Mouse (Mus musculus) heart, embryonic 12.5 days (tissue): ENCODE measurements around the gene Kif1b. TPM values are rescaled to one million over a fixed set of nuclear protein-coding genes. Genes with fewer than 3 reads are reported as not detected.
"Not testable (repeated sequence)": the region's sequence is repeated elsewhere in the genome, so short reads cannot be mapped to it uniquely, and the experiment has no call there.

Source experiments
- ATAC-seq: fragments of 200-750 bp; cut with Nextera tagmentation; 2 replicates; pipeline ENCODE4 v1.8.0; 2017; ENCODE audit warnings: moderate TSS enrichment, moderate library complexity; ENCODE audit not compliant: insufficient number of reproducible peaks, low FRiP score
- H3K27ac ChIP-seq: fragments of 300-500 bp; sonication (generic); 2 replicates; pipeline ENCODE4 v1.5.1; 2016; ENCODE audit warnings: mild to moderate bottlenecking, moderate library complexity; ENCODE audit not compliant: poor library complexity, severe bottlenecking
- H3K27me3 ChIP-seq: fragments of 300-500 bp; sonication (generic); replicated peaks from 2 replicates; pipeline ENCODE4 v1.6.1; 2016; ENCODE audit warnings: mild to moderate bottlenecking, moderate library complexity
- H3K36me3 ChIP-seq: fragments of 300-500 bp; sonication (generic); 2 replicates; pipeline ENCODE4 v1.6.1; 2016; ENCODE audit warnings: mild to moderate bottlenecking, moderate library complexity
- H3K4me1 ChIP-seq: fragments of 300-500 bp; sonication (generic); replicated peaks from 2 replicates; pipeline ENCODE4 v1.6.1; 2016; ENCODE audit warnings: mild to moderate bottlenecking
- H3K4me2 ChIP-seq: fragments of 300-500 bp; sonication (generic); 2 replicates; pipeline ENCODE4 v1.6.1; 2016; ENCODE audit warnings: mild to moderate bottlenecking, moderate library complexity
- H3K4me3 ChIP-seq: fragments of 300-500 bp; sonication (generic); 2 replicates; pipeline ENCODE4 v1.5.1; 2016; ENCODE audit warnings: mild to moderate bottlenecking
- H3K9ac ChIP-seq: fragments of 300-500 bp; sonication (generic); 2 replicates; pipeline ENCODE4 v1.6.1; 2016; ENCODE audit warnings: mild to moderate bottlenecking, moderate library complexity
- H3K9me3 ChIP-seq: fragments of 300-500 bp; sonication (generic); replicated peaks from 2 replicates; pipeline ENCODE4 v1.6.1; 2016; ENCODE audit warnings: mild to moderate bottlenecking, moderate library complexity
- WGBS: fragments of 180-500 bp; shearing (Covaris S2); methylation state at CpG from one replicate; pipeline ENCODE4 v1.1.7; 2016; 5-methylcytosine and 5-hydroxymethylcytosine counted together
- polyA plus RNA-seq: library from polyadenylated mRNA; unstranded; fragments of >200 nt; fragmentation: Nextera tagmentation; extraction: Ambion mirVana; gene quantifications from 2 replicates; pipeline ENCODE4 v1.2.1, GENCODE M21; 2016

The Kif1b gene
- polyA plus RNA-seq, 1 experiment from 2014 or later = 60.1 TPM

DNA sequence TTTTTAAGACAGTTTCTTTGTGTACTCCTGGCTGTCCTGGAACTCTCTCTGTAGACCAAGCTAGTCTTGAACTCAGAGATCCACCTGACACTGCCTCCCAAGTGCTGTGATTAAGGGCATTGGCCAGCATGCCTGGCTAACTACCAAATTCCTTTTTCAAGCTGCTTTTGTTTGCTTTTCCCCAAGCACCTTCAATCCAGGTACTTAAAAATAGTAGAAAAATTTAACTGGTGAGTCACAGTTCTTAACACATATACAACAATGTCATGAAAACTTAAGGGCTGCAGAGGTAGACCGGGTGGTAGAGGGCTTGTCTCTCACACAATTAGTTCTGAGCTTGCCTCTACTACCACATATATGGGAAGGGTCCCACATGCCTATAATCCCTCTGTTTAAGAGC is 58.2 kb downstream of the Kif1b start:
- no peak overlapping the region for H3K4me3 ChIP-seq
- peaks cover 77% of the 10 kb centered on the region for H3K36me3 ChIP-seq
- 79% methylated on average over 1 of the region's 1 CpGs for WGBS
- H3K4me2 ChIP-seq = no peak overlapping the region
- ATAC-seq = no peak
- H3K27me3 ChIP-seq = no peaks in the 10 kb centered on the region
- no peaks in the 10 kb centered on the region for H3K9me3 ChIP-seq
- no peak overlapping the region for H3K9ac ChIP-seq
- no peaks in the 10 kb centered on the region for H3K4me1 ChIP-seq
- H3K27ac ChIP-seq = no peak overlapping the region

GRCm38 (mm10) chr4:149247772-149248171 is 59.7 kb downstream of the Kif1b start:
- no peak overlapping the region for H3K27ac ChIP-seq
- ATAC-seq = no peak

GRCm38 (mm10) chr4:149247156-149247633 is 60.3 kb downstream of the Kif1b start:
- no peaks in the 10 kb centered on the region for H3K4me1 ChIP-seq
- H3K27ac ChIP-seq = no peak overlapping the region
- H3K9ac ChIP-seq = no peak overlapping the region
- H3K27me3 ChIP-seq = no peaks in the 10 kb centered on the region
- no peak overlapping the region for H3K4me2 ChIP-seq
- no peaks in the 10 kb centered on the region for H3K9me3 ChIP-seq
- peaks cover 79% of the 10 kb centered on the region for H3K36me3 ChIP-seq
- H3K4me3 ChIP-seq = no peak overlapping the region
- WGBS = 74% methylated on average over 8 of the region's 8 CpGs
- ATAC-seq = no peak

More at GRCm38 (mm10) chr4:149247772-149248171, 59.7 kb downstream of the Kif1b start:
- Histone ChIP-seq H3K27me3 (no peaks in the 10 kb centered on the region), H3K9me3 (no peaks in the 10 kb centered on the region), H3K4me3 (no peak overlapping the region), H3K4me2 (no peak overlapping the region), H3K4me1 (no peaks in the 10 kb centered on the region), H3K9ac (no peak overlapping the region), H3K36me3 (peaks cover 79% of the 10 kb centered on the region)
- WGBS = 66% methylated on average over 5 of the region's 5 CpGs

DNA sequence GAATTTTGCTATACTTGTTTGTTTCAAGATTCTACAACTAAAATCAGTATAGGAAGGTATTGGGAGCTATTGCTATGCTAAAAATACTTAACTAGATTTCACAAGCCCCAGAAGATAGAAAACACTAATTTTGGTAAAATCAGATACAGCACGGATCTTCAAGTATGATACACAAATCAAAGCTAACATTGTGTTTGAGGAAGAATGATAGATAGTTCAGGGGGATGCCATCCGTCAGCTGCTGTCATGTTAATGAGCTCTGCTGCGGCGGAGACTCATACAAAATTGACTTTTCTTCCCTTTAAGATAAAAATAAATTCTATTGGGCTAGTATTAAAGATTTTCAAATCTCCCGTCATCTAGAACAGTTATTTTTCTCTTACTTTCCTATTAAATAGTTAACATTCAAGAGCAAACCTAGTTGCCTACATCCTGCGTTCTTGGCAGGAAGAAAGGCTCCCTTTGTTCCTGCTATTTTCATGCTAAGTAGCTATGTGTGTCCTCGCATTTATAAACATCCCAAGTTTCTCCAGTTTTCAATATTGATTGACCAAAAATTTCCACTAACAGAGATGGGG is 60.8 kb downstream of the Kif1b start:
- H3K36me3 ChIP-seq = peaks cover 76% of the 10 kb centered on the region
- WGBS = 82% methylated on average over 7 of the region's 7 CpGs
- H3K4me3 ChIP-seq = no peak overlapping the region
- H3K27me3 ChIP-seq = no peaks in the 10 kb centered on the region
- H3K4me2 ChIP-seq = no peak overlapping the region
- ATAC-seq = no peak
- H3K27ac ChIP-seq = no peak overlapping the region
- no peaks in the 10 kb centered on the region for H3K4me1 ChIP-seq
- H3K9ac ChIP-seq = no peak overlapping the region
- H3K9me3 ChIP-seq = no peaks in the 10 kb centered on the region

- no peaks in the 10 kb centered on the region for H3K4me1 ChIP-seq
- H3K4me3 ChIP-seq = no peak overlapping the region
- no peaks in the 10 kb centered on the region for H3K9me3 ChIP-seq
- no peak overlapping the region for H3K27ac ChIP-seq
- no peaks in the 10 kb centered on the region for H3K27me3 ChIP-seq
- H3K4me2 ChIP-seq = no peak overlapping the region
- 82% methylated on average over 15 of the region's 15 CpGs for WGBS
- peaks cover 43% of the 10 kb centered on the region for H3K36me3 ChIP-seq
- ATAC-seq = no peak
- H3K9ac ChIP-seq = no peak overlapping the region
Measured at GRCm38 (mm10) chr4:149237011-149237410, 70.5 kb downstream of the Kif1b start.

DNA sequence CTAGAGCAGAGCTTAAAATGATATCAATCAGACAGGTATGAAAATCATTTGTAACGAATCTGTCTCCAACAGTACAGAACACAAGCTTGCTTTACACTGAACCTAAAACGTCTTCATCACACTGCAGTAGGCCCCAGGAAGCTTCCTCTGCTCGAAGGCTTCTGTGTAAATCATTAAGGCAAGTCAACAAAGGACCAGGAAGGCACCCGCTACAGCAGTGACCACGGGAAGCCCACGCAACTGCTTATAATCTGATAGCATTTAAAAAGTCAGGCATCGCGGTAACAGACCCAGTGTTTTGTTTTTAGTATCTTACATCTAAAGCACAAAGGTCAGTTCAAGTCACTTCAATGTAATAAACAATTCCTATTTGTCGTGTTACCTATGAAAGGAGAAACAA is 73.6 kb downstream of the Kif1b start:
- ATAC-seq = no peak
- Histone ChIP-seq H3K4me1 (no peaks in the 10 kb centered on the region), H3K9ac (no peak overlapping the region), H3K36me3 (peaks cover 49% of the 10 kb centered on the region), H3K4me2 (no peak overlapping the region), H3K9me3 (no peaks in the 10 kb centered on the region), H3K27ac (no peak overlapping the region), H3K27me3 (no peaks in the 10 kb centered on the region), H3K4me3 (no peak overlapping the region)
- 70% methylated on average over 9 of the region's 9 CpGs for WGBS

DNA sequence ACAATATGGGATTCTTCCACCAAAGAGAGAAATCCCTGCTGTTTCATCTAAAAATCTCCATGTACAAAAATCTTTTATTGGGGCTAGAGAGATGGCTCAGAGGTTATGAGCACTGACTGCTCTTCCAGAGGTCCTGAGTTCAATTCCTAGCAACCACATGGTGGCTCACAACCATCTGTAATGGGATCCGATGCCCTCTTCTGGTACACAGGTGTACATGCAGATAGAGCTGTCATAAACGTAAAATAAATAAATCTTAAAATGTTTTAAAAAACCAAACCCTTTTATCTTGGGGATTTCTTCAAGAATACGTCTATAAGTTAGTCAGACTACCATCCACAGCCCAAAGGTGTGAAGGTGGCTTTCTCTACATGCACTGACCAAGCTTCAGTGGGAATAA is 78.8 kb downstream of the Kif1b start:
- ATAC-seq, H3K27ac ChIP-seq, H3K9me3 ChIP-seq, H3K4me1 ChIP-seq, H3K27me3 ChIP-seq, H3K9ac ChIP-seq, H3K4me3 ChIP-seq, H3K4me2 ChIP-seq: not testable (repeated sequence)
- peaks cover 40% of the 10 kb centered on the region for H3K36me3 ChIP-seq
- WGBS = 86% methylated on average over 3 of the region's 3 CpGs

GRCm38 (mm10) chr4:149228256-149228655 is 79.2 kb downstream of the Kif1b start:
- no peak for ATAC-seq
- no peaks in the 10 kb centered on the region for H3K9me3 ChIP-seq
- WGBS = 78% methylated on average over 3 of the region's 3 CpGs
- H3K27me3 ChIP-seq = no peaks in the 10 kb centered on the region
- H3K9ac ChIP-seq = no peak overlapping the region
- H3K4me3 ChIP-seq = no peak overlapping the region
- H3K27ac ChIP-seq = no peak overlapping the region
- no peaks in the 10 kb centered on the region for H3K4me1 ChIP-seq
- H3K4me2 ChIP-seq = no peak overlapping the region
- H3K36me3 ChIP-seq = peaks cover 44% of the 10 kb centered on the region

- WGBS = 80% methylated on average over 3 of the region's 3 CpGs
- peaks cover 63% of the 10 kb centered on the region for H3K36me3 ChIP-seq
- ATAC-seq = no peak
Measured at GRCm38 (mm10) chr4:149226311-149226710, 81.2 kb downstream of the Kif1b start.

DNA sequence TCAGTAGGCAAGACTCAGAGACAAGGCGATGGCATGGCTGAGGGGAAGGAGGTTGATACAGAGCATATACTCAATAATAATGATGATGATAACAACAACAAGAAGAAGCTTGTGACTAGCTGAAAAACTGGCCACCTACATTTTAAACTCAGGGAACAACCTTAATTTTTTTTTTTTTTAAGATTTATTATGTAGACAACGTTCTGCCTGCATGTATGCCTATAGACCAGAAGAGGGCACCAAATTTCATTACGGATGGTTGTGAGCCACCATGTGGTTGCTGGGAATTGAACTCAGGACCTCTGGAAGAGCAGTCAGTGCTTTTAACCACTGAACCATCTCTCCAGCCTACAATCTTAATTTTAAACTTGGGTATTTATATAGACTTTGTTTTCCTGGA is 84.0 kb downstream of the Kif1b start:
- Histone ChIP-seq H3K9me3 (no peaks in the 10 kb centered on the region), H3K36me3 (peaks cover 72% of the 10 kb centered on the region), H3K27me3 (no peaks in the 10 kb centered on the region), H3K4me2 (no peak overlapping the region), H3K4me1 (0 out of 2 replicates have a peak, but pooled peaks cover 6% of the 10 kb centered on the region), H3K27ac (no peak overlapping the region), H3K9ac (no peak overlapping the region), H3K4me3 (no peak overlapping the region)
- WGBS = 84% methylated on average over 3 of the region's 3 CpGs
- ATAC-seq = no peak

More at GRCm38 (mm10) chr4:149226311-149226710, 81.2 kb downstream of the Kif1b start:
- Histone ChIP-seq H3K27me3 (no peaks in the 10 kb centered on the region), H3K4me3 (no peak overlapping the region), H3K9ac (no peak overlapping the region), H3K4me2 (no peak overlapping the region), H3K4me1 (no peaks in the 10 kb centered on the region), H3K27ac (no peak overlapping the region), H3K9me3 (no peaks in the 10 kb centered on the region)

GRCm38 (mm10) chr4:149220481-149220880 is 87.0 kb downstream of the Kif1b start:
- Histone ChIP-seq H3K9me3 (no peaks in the 10 kb centered on the region), H3K27ac (no peak overlapping the region), H3K9ac (no peak overlapping the region), H3K4me2 (no peak overlapping the region), H3K27me3 (no peaks in the 10 kb centered on the region), H3K4me3 (no peak overlapping the region), H3K36me3 (peaks cover 78% of the 10 kb centered on the region), H3K4me1 (0 out of 2 replicates have a peak, but pooled peaks cover 6% of the 10 kb centered on the region)
- WGBS = 87% methylated on average over 17 of the region's 17 CpGs
- ATAC-seq = no peak

DNA sequence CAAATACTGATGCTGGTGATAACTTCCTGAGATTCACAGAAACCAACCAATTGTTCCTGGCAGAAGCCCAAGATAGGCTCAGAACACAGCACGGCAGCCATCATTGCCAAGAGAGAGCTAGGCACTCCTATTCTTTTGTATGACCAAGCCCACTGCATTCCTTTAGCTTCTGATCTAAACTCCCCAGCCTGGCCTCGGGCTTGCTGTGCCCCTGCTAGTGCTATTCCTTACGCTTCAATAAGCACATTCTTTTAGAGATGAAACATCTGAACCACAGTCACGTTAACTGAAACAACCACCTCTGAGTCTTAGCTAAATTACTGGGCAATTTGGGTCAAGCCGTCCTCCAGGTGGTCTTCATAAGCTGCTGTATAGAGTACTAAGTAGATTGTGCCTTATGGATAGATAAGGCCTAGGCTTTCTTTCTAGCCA is 87.4 kb downstream of the Kif1b start:
- peaks cover 76% of the 10 kb centered on the region for H3K36me3 ChIP-seq
- H3K27me3 ChIP-seq = no peaks in the 10 kb centered on the region
- no peak overlapping the region for H3K27ac ChIP-seq
- ATAC-seq = no peak
- no peaks in the 10 kb centered on the region for H3K9me3 ChIP-seq
- H3K4me2 ChIP-seq = no peak overlapping the region
- H3K4me3 ChIP-seq = no peak overlapping the region
- H3K4me1 ChIP-seq = 0 out of 2 replicates have a peak, but pooled peaks cover 6% of the 10 kb centered on the region
- WGBS = 64% methylated on average over 5 of the region's 5 CpGs
- no peak overlapping the region for H3K9ac ChIP-seq
